Mouse (Mus musculus) stomach, embryonic 14.5 days (tissue): ENCODE data around the gene Slc39a5. TPM values are rescaled to one million over a fixed set of nuclear protein-coding genes. Genes with fewer than 3 reads are reported as not detected.

ENCODE experiments used
- ATAC-seq: fragments of 200-750 bp; cut with Nextera tagmentation; 2 replicates; pipeline ENCODE4 v1.8.0; 2017; ENCODE audit warnings: low read depth, moderate TSS enrichment; ENCODE audit not compliant: insufficient number of reproducible peaks, insufficient read depth, low FRiP score
- H3K27ac ChIP-seq: fragments of 300-500 bp; sonication (generic); 2 replicates; pipeline ENCODE4 v1.5.1; 2014; ENCODE audit warnings: mild to moderate bottlenecking, low read length, moderate library complexity, mixed read lengths
- H3K27me3 ChIP-seq: fragments of 300-500 bp; sonication (generic); 2 replicates; pipeline ENCODE4 v1.6.1; 2014; ENCODE audit warnings: low read length, control low read depth, mixed read lengths; ENCODE audit not compliant: control insufficient read depth, insufficient read depth
- H3K36me3 ChIP-seq: fragments of 300-500 bp; sonication (generic); 2 replicates; pipeline ENCODE4 v1.6.1; 2014; ENCODE audit warnings: mild to moderate bottlenecking, control low read depth, low read length, moderate library complexity, mixed read lengths; ENCODE audit not compliant: control insufficient read depth, insufficient read depth
- H3K4me1 ChIP-seq: fragments of 300-500 bp; sonication (generic); 2 replicates; pipeline ENCODE4 v1.6.1; 2014; ENCODE audit warnings: low read length, control low read depth, mixed read lengths; ENCODE audit not compliant: control insufficient read depth, insufficient read depth
- H3K4me2 ChIP-seq: fragments of 300-500 bp; sonication (generic); replicated peaks from 2 replicates; pipeline ENCODE4 v1.6.1; 2014; ENCODE audit warnings: low read depth, low read length, control low read depth
- H3K4me3 ChIP-seq: fragments of 300-500 bp; sonication (generic); 2 replicates; pipeline ENCODE4 v1.5.1; 2014; ENCODE audit warnings: low read depth, low read length, control low read depth
- H3K9ac ChIP-seq: fragments of 300-500 bp; sonication (generic); replicated peaks from 2 replicates; pipeline ENCODE4 v1.6.1; 2014; ENCODE audit warnings: low read depth, mild to moderate bottlenecking, control low read depth, low read length, moderate library complexity, mixed read lengths
- H3K9me3 ChIP-seq: fragments of 300-500 bp; sonication (generic); 2 replicates; pipeline ENCODE4 v1.6.1; 2016; ENCODE audit warnings: low read depth, low read length, control low read depth; ENCODE audit not compliant: control insufficient read depth
- WGBS: fragments of 180-500 bp; shearing (Covaris S2); extraction: QIAGEN DNeasy Blood & Tissue Kit; methylation state at CpG from one replicate; pipeline ENCODE4 v1.1.7; 2014; 5-methylcytosine and 5-hydroxymethylcytosine counted together
- polyA plus RNA-seq: library from polyadenylated mRNA; unstranded; fragments of >200 nt; fragmentation: Nextera tagmentation; extraction: Ambion mirVana; gene quantifications from 2 replicates; pipeline ENCODE4 v1.2.1, GENCODE M21; 2014

Gene Slc39a5
- 3.4 and 3.7 TPM in 2 replicates for polyA plus RNA-seq

- 24% methylated on average over 2 of the region's 2 CpGs for WGBS
- Histone ChIP-seq H3K4me1 (no peaks in the 10 kb centered on the region), H3K9me3 (no peaks in the 10 kb centered on the region), H3K4me3 (no peak within 1 kb of the TSS), H3K27me3 (no peaks in the 10 kb centered on the region), H3K9ac (no peak within 1 kb of the TSS), H3K4me2 (no peak within 1 kb of the TSS), H3K36me3 (no peaks in the 10 kb centered on the region; the same call in 1 of the 2 replicates), H3K27ac (no peak within 1 kb of the TSS)
- no peak for ATAC-seq
Observed at GRCm38 (mm10) chr10:128401056-128401455, at the start of gene Slc39a5. Slc39a5 (minus strand) TSS chr10:128401229.

GRCm38 (mm10) chr10:128445407-128445806 is 44.4 kb upstream of the Slc39a5 start:
- Histone ChIP-seq H3K4me2 (no peak overlapping the region), H3K27ac (no peak overlapping the region), H3K36me3 (peaks cover 9% of the 10 kb centered on the region), H3K9me3 (no peaks in the 10 kb centered on the region), H3K4me3 (no peak overlapping the region), H3K9ac (no peak overlapping the region), H3K27me3 (no peaks in the 10 kb centered on the region), H3K4me1 (no peaks in the 10 kb centered on the region)
- no peak for ATAC-seq
- 71% methylated on average over 4 of the region's 4 CpGs for WGBS

- Histone ChIP-seq H3K9me3 (no peaks in the 10 kb centered on the region), H3K4me2 (no peak overlapping the region)
- no peak for ATAC-seq
Observed at GRCm38 (mm10) chr10:128444354-128444753, 43.3 kb upstream of the Slc39a5 start.

GRCm38 (mm10) chr10:128442718-128443117 is 41.7 kb upstream of the Slc39a5 start:
- 85% methylated on average over 1 of the region's 1 CpGs for WGBS
- ATAC-seq = no peak
- Histone ChIP-seq H3K4me2 (no peak overlapping the region), H3K4me3 (no peak overlapping the region), H3K36me3 (peaks cover 29% of the 10 kb centered on the region), H3K9ac (no peak overlapping the region), H3K9me3 (no peaks in the 10 kb centered on the region), H3K27me3 (no peaks in the 10 kb centered on the region), H3K4me1 (no peaks in the 10 kb centered on the region), H3K27ac (no peak overlapping the region)

More at GRCm38 (mm10) chr10:128444354-128444753, 43.3 kb upstream of the Slc39a5 start:
- Histone ChIP-seq H3K4me3 (no peak overlapping the region), H3K36me3 (peaks cover 14% of the 10 kb centered on the region), H3K4me1 (no peaks in the 10 kb centered on the region), H3K27ac (no peak overlapping the region), H3K9ac (no peak overlapping the region), H3K27me3 (no peaks in the 10 kb centered on the region)
- 67% methylated on average over 6 of the region's 6 CpGs for WGBS

- Histone ChIP-seq H3K27ac (no peak overlapping the region), H3K9me3 (no peaks in the 10 kb centered on the region), H3K27me3 (no peaks in the 10 kb centered on the region), H3K9ac (no peak overlapping the region), H3K4me1 (no peaks in the 10 kb centered on the region), H3K36me3 (peaks cover 38% of the 10 kb centered on the region), H3K4me3 (no peak overlapping the region), H3K4me2 (no peak overlapping the region)
- 89% methylated on average over 10 of the region's 10 CpGs for WGBS
- no peak for ATAC-seq
Observed at GRCm38 (mm10) chr10:128441324-128442119, 40.5 kb upstream of the Slc39a5 start.

DNA sequence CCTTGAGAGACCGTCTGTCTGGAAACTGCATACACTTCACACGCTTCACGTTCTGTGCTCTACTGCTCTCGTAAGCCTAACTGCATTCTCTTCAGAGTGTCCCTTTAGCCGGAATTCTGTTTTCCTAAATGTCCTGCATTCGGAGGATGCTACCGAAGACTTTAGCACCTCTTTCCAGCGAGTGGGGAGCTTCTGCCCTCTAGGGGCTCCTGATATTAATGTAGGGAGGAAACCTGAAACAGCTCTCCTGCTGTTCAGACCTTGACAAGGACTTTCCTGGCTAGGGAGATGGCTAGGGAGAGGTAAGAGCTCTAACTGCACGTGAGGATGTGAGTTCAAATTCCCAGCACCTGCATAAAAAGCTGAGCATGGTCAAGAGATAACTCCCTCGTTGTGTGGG is 39.4 kb upstream of the Slc39a5 start:
- Histone ChIP-seq H3K4me1 (no peaks in the 10 kb centered on the region), H3K4me2 (no peak overlapping the region), H3K9ac (no peak overlapping the region), H3K9me3 (no peaks in the 10 kb centered on the region), H3K4me3 (no peak overlapping the region), H3K27me3 (no peaks in the 10 kb centered on the region), H3K36me3 (peaks cover 49% of the 10 kb centered on the region), H3K27ac (no peak overlapping the region)
- 59% methylated on average over 10 of the region's 10 CpGs for WGBS
- ATAC-seq = no peak

DNA sequence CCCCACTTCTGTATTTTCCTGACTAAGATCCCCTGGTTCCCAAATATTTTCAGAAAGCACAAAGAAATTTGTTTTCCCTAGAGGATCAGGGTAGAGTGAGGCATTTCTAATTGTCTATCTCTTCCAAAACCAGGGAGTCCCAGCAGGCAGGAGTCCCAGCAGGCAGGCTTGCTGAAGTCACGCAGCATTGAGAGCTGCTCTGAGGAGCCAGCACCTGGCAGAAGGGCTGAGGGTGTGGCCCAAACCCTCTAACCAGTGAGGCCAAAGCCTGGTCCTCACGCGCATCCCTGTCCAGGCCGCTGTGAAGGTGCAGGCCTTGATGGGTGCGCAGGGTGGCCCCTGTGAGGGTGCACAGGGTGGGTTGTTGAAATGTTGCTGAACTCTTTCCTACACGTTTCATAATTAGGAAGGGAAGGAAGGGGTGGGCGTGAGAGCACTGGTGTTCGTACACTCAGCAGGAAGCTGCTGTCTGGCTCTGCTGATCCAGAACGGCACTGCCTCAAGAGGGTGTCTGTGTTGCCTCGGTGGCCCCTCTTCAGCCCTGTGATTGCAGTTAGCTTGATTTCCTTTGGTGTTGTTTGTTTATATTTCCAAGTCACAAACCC is 37.7 kb upstream of the Slc39a5 start:
- H3K4me1 ChIP-seq = no peaks in the 10 kb centered on the region
- no peaks in the 10 kb centered on the region for H3K27me3 ChIP-seq
- ATAC-seq = no peak
- peak overlapping the region; percentile 1; the same call in 1 of the 2 replicates for H3K27ac ChIP-seq
- H3K9ac ChIP-seq = no peak overlapping the region
- peaks cover 56% of the 10 kb centered on the region for H3K36me3 ChIP-seq
- no peaks in the 10 kb centered on the region for H3K9me3 ChIP-seq
- no peak overlapping the region for H3K4me3 ChIP-seq
- no peak overlapping the region for H3K4me2 ChIP-seq
- 62% methylated on average over 10 of the region's 10 CpGs for WGBS

GRCm38 (mm10) chr10:128436376-128436775 is 35.3 kb upstream of the Slc39a5 start:
- Histone ChIP-seq H3K4me1 (no peaks in the 10 kb centered on the region), H3K4me3 (no peak overlapping the region), H3K9me3 (no peaks in the 10 kb centered on the region), H3K27me3 (no peaks in the 10 kb centered on the region), H3K27ac (no peak overlapping the region), H3K4me2 (no peak overlapping the region), H3K36me3 (peaks cover 61% of the 10 kb centered on the region), H3K9ac (no peak overlapping the region)
- 90% methylated on average over 8 of the region's 8 CpGs for WGBS
- ATAC-seq = no peak
